Mouse (Mus musculus): ENCODE measurements at regions not wholly inside any gene's neighbourhood (a gene's known extent, or its start where the extent isn't known, plus 50 kb on each side); places are given as distances from the start of the nearest gene placed in this dataset.
A peak's percentile ranks its signal among the peaks of the same experiment; 100 is the strongest.

DNA sequence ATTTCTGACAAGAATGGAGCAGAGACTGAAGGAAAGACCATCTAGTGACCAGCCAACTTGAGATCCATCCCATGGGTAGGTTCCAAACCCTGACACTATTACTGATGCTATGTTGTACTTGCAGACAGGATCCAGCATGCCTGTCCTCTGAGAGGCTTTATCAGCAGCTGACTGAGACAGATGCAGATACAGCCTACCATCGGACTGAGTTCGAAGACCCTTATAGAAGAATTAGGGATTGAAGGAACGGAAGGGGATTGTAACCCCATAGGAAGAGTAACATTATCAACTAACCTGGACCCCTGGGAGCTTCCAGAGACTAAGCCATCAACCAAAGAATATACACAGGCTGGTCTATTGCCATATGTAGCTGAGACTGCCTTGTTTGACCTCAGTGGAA is 183.1 kb upstream of the Adcy2 start:
- Histone ChIP-seq H3K9me3 (ENCODE audit: low read length) (no peaks in the 10 kb centered on the region), H3K36me3 (ENCODE audit: insufficient read depth, low read length) (no peaks in the 10 kb centered on the region), H3K4me2 (replicated peaks; ENCODE audit: low read depth, low read length) (no peak overlapping the region), H3K27ac (ENCODE audit: low read length) (no peak overlapping the region), H3K27me3 (replicated peaks; ENCODE audit: insufficient read depth, low read length) (no peaks in the 10 kb centered on the region), H3K9ac (replicated peaks; ENCODE audit: low read depth) (no peak overlapping the region), H3K4me1 (ENCODE audit: insufficient read depth, low read depth, low read length) (no peaks in the 10 kb centered on the region), H3K4me3 (ENCODE audit: low read depth, low read length) (no peak overlapping the region)
- TF ChIP-seq EP300 (IDR thresholded peaks at IDR 0.05) (no peak), CTCF (IDR thresholded peaks at IDR 0.05) (no peak)
- 73% methylated on average over 3 of the region's 3 CpGs for WGBS
- ATAC-seq (no peak), DNase-seq (ENCODE audit: low spot score) (no peak)

DNA sequence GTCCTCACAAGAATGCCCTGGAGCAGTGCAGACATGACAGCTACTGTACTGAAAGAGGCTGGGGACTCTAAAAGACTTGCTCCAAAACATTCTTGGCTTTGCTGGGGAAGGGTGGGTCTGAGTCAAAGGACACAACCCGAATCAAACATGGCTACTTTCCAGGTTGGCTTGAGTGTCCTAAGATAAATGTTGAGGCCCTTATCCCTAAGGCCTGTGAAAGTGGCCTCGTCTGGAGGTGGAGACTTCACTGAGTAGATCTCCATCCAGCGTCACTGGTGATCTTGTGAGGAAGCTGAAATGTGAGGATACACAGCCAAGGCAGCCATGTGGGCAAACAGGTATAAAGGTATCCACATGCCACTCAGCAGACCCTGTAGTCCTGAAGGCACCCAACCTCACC is 191.3 kb upstream of the Adcy2 start:
- no peaks in the 10 kb centered on the region for H3K36me3 ChIP-seq (ENCODE audit: insufficient read depth, low read length)
- H3K27ac ChIP-seq (ENCODE audit: low read length), result no peak overlapping the region
- WGBS, result 45% methylated on average over 3 of the region's 3 CpGs
- no peak overlapping the region for H3K4me3 ChIP-seq (ENCODE audit: low read depth, low read length)
- no peaks in the 10 kb centered on the region for H3K27me3 ChIP-seq (replicated peaks; ENCODE audit: insufficient read depth, low read length)
- no peaks in the 10 kb centered on the region for H3K9me3 ChIP-seq (ENCODE audit: low read length)
- H3K9ac ChIP-seq (replicated peaks; ENCODE audit: low read depth), result no peak overlapping the region
- ATAC-seq (no peak), DNase-seq (ENCODE audit: low spot score) (no peak)
- no peak overlapping the region for H3K4me2 ChIP-seq (replicated peaks; ENCODE audit: low read depth, low read length)
- TF ChIP-seq EP300 (IDR thresholded peaks at IDR 0.05), result no peak
- no peak for TF ChIP-seq CTCF (IDR thresholded peaks at IDR 0.05)
- H3K4me1 ChIP-seq (ENCODE audit: insufficient read depth, low read depth, low read length), result no peaks in the 10 kb centered on the region

DNA sequence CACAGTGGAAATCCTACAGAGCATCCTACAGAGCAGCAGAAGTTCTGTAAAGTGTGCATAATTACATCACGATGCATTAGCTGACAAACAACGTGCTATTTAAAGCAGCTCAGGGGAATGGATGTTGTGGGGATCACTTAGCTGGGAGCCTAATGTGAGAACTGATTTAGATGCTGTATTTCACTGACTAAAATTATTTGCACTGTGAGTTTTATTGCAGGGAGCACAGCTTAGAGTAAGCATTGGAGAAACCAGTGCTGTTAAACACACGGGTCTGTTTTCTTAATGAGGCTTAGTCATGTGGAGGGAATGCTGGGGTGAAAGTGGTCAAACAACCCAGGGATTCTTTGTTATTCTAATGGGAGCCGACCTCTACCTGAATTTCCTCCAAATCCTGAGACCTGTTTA is 197.1 kb upstream of the Adcy2 start:
- Histone ChIP-seq H3K36me3 (ENCODE audit: insufficient read depth, low read length) (no peaks in the 10 kb centered on the region), H3K9ac (replicated peaks; ENCODE audit: low read depth) (no peak overlapping the region), H3K27ac (ENCODE audit: low read length) (no peak overlapping the region), H3K4me2 (replicated peaks; ENCODE audit: low read depth, low read length) (no peak overlapping the region), H3K27me3 (replicated peaks; ENCODE audit: insufficient read depth, low read length) (no peaks in the 10 kb centered on the region), H3K4me1 (ENCODE audit: insufficient read depth, low read depth, low read length) (no peaks in the 10 kb centered on the region), H3K9me3 (ENCODE audit: low read length) (no peaks in the 10 kb centered on the region), H3K4me3 (ENCODE audit: low read depth, low read length) (no peak overlapping the region)
- ATAC-seq (no peak), DNase-seq (ENCODE audit: low spot score) (no peak)
- WGBS, result 11% methylated on average over 4 of the region's 4 CpGs
- TF ChIP-seq EP300 (IDR thresholded peaks at IDR 0.05) (no peak), CTCF (IDR thresholded peaks at IDR 0.05) (no peak)

DNA sequence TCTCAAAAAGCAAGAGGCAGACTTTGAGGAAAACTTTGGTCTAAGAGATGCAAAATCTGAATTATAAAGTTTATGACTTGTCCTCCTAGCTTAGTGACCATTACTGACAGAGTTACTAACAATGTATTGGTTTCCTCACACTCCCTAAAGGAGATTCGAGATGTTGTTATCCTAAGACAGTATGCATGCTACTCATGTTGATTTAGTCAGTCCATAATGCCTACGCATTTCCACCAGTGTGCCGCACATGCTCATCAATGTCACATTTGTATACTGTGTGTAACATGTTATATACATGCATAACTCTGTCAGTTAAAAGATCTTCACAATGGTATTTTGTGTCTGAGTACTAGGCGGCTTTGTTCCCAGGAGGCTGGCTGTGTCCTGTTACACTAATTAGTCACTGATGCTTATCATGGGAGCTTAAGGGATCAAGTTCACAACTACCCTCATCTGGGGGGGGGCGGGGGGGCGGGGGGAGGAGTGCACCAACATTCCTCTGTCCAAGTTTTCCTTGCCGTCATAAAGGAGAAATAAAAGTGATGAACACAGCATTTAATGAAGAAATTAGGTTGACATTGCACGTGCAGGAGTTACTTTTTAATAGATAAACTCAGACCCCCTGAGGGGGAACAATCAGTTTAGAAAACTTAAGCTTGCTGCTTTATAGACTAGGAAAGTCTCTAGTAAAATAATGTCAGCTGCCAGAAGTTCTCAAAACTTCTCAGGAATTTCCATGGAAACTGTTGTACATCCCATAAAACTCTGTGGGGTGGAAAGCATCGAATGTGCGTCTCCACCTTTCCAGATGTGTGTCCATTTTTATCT is 208.6 kb upstream of the Adcy2 start:
- Histone ChIP-seq H3K4me3 (ENCODE audit: low read depth, low read length) (no peak overlapping the region), H3K27ac (ENCODE audit: low read length) (no peak overlapping the region), H3K27me3 (replicated peaks; ENCODE audit: insufficient read depth, low read length) (no peaks in the 10 kb centered on the region), H3K9me3 (ENCODE audit: low read length) (no peaks in the 10 kb centered on the region), H3K4me1 (ENCODE audit: insufficient read depth, low read depth, low read length) (no peaks in the 10 kb centered on the region), H3K4me2 (replicated peaks; ENCODE audit: low read depth, low read length) (no peak overlapping the region), H3K36me3 (ENCODE audit: insufficient read depth, low read length) (no peaks in the 10 kb centered on the region), H3K9ac (replicated peaks; ENCODE audit: low read depth) (no peak overlapping the region)
- no peak for TF ChIP-seq EP300 (IDR thresholded peaks at IDR 0.05)
- TF ChIP-seq CTCF (IDR thresholded peaks at IDR 0.05), result no peak
- no peak for ATAC-seq
- WGBS, result 68% methylated on average over 10 of the region's 10 CpGs
- no peak for DNase-seq (ENCODE audit: low spot score)

DNA sequence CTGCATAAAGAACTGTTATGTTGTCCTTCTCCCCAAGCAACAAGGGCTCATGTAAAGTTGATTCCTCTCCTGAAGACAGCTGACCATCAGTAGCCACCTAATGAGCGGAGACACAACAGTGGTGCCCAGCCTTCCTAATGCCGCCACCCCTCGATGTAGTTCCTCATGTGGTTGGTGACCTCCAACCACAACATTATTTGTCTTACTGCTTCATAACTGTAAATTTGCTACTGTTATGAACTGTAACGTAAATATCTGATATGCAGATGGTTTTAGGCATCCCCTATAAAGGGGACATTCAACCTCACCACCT is 209.2 kb upstream of the Adcy2 start:
- TF ChIP-seq EP300 (IDR thresholded peaks at IDR 0.05) (no peak), CTCF (IDR thresholded peaks at IDR 0.05) (no peak)
- ATAC-seq (no peak), DNase-seq (ENCODE audit: low spot score) (no peak)
- 65% methylated on average over 4 of the region's 4 CpGs for WGBS
- Histone ChIP-seq H3K9ac (replicated peaks; ENCODE audit: low read depth) (no peak overlapping the region), H3K4me1 (ENCODE audit: insufficient read depth, low read depth, low read length) (no peaks in the 10 kb centered on the region), H3K4me3 (ENCODE audit: low read depth, low read length) (no peak overlapping the region), H3K9me3 (ENCODE audit: low read length) (no peaks in the 10 kb centered on the region), H3K36me3 (ENCODE audit: insufficient read depth, low read length) (no peaks in the 10 kb centered on the region), H3K4me2 (replicated peaks; ENCODE audit: low read depth, low read length) (no peak overlapping the region), H3K27ac (ENCODE audit: low read length) (no peak overlapping the region), H3K27me3 (replicated peaks; ENCODE audit: insufficient read depth, low read length) (no peaks in the 10 kb centered on the region)

DNA sequence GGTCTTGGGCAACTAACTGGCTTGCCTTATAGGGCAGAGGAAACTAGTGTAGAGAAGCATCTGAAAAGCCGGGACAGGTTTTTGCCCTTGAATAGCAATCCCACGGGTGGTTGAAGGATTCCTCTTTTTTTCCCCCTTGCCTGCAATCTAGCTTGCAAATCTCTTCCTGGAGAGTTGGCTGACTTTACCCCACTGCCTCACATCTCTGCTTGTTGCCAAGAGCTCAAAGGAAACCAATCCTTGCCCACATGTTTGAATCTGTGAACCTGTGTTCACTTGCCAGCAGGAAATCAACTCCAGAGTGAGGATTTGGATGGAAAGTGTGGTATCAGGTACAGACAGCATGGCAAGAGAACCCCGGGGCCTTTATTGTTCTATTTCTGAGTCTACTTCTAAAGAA is 217.2 kb upstream of the Adcy2 start:
- no peak for TF ChIP-seq EP300 (IDR thresholded peaks at IDR 0.05)
- TF ChIP-seq CTCF (IDR thresholded peaks at IDR 0.05), result no peak
- no peaks in the 10 kb centered on the region for H3K27me3 ChIP-seq (replicated peaks; ENCODE audit: insufficient read depth, low read length)
- no peaks in the 10 kb centered on the region for H3K9me3 ChIP-seq (ENCODE audit: low read length)
- H3K27ac ChIP-seq (ENCODE audit: low read length), result no peak overlapping the region
- H3K36me3 ChIP-seq (ENCODE audit: insufficient read depth, low read length), result no peaks in the 10 kb centered on the region
- ATAC-seq (no peak), DNase-seq (ENCODE audit: low spot score) (no peak)
- no peak overlapping the region for H3K9ac ChIP-seq (replicated peaks; ENCODE audit: low read depth)
- no peak overlapping the region for H3K4me2 ChIP-seq (replicated peaks; ENCODE audit: low read depth, low read length)
- H3K4me1 ChIP-seq (ENCODE audit: insufficient read depth, low read depth, low read length), result no peaks in the 10 kb centered on the region
- no peak overlapping the region for H3K4me3 ChIP-seq (ENCODE audit: low read depth, low read length)
- WGBS, result 68% methylated on average over 3 of the region's 3 CpGs

DNA sequence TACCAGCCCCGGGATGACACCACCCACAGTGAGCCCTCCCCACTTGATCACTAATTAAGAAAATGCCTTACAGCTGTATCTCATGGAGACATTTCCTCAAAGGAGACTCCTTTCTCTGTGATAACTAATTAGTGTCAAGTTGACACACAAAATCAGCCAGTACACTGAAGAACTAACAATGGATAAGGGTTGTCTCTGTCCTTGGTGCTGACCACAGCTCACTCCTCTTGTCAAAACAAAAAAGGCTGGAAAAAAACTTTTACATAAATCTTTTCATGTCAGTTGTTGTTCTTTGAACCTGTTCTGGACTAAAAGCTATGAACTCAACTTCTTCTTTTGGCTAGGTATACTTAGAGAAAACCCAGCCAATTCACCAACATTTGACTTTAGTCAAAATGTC is 221.1 kb upstream of the Adcy2 start:
- no peak overlapping the region for H3K4me2 ChIP-seq (replicated peaks; ENCODE audit: low read depth, low read length)
- no peaks in the 10 kb centered on the region for H3K4me1 ChIP-seq (ENCODE audit: insufficient read depth, low read depth, low read length)
- H3K27me3 ChIP-seq (replicated peaks; ENCODE audit: insufficient read depth, low read length), result no peaks in the 10 kb centered on the region
- no peak overlapping the region for H3K27ac ChIP-seq (ENCODE audit: low read length)
- H3K4me3 ChIP-seq (ENCODE audit: low read depth, low read length), result no peak overlapping the region
- ATAC-seq (no peak), DNase-seq (ENCODE audit: low spot score) (peak; percentile 33)
- 40% methylated on average over 1 of the region's 1 CpGs for WGBS
- TF ChIP-seq CTCF (IDR thresholded peaks at IDR 0.05), result no peak
- TF ChIP-seq EP300 (IDR thresholded peaks at IDR 0.05), result no peak
- H3K9ac ChIP-seq (replicated peaks; ENCODE audit: low read depth), result no peak overlapping the region
- H3K36me3 ChIP-seq (ENCODE audit: insufficient read depth, low read length), result no peaks in the 10 kb centered on the region
- H3K9me3 ChIP-seq (ENCODE audit: low read length), result no peaks in the 10 kb centered on the region

Measured in lung, postnatal 0 days (tissue).